Mouse (Mus musculus) WW6 (cell line): ENCODE results near the gene Fbxo40.

Experiments used
- DNase-seq: peaks from one replicate; pipeline ENCODE4 v3.0.0-alpha.2; 2013; ENCODE audit warnings: low read depth, low spot score

Gene Fbxo40

GRCm38 (mm10) chr16:36924312-36924711 is 66.0 kb downstream of the Fbxo40 start:
- no peak for DNase-seq

DNA sequence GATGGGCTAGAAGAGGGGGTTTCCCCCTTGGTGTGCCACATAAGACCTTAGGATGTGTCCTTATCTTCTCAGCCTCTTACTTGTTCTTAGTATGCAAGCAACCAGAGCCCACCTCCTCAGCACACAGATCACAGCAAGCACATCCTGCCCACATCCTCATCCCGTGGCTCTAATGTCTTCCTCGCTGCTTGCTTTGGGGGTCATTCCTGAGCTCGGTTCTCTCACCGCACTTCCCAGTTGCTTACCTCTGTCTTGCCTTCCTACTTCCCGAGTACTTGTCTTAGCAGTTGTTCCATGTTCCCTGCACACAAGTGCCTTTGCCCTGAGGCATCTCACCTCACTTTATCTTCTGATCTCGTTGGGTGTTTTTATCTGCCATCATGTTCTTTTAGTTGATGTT is 68.3 kb downstream of the Fbxo40 start:
- no peak for DNase-seq

DNA sequence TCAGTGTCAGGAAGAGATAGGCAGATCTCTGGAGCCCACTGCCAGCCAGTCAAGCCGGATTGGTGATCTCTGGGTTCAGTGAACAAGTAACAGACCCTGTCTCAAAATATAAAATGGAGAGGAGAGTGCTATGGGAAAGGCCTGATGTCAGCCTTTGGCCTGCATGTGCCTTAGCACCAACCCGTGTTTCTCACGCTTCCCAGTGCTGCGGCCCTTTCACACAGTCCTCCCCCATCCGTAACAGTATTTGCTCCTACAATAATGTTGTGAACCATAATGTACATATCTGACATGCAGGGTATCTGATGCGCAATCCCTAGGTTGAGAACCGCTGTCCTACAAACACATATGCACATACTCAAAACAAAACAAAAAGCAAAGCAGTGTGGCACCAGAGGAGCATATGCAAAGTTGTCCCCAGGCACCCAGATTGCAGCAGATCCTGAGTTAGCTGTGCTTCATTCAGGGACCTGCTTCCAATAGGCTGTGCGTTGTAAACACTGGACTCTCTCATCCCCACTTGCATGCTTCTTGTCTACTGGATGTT is 69.1 kb downstream of the Fbxo40 start:
- no peak for DNase-seq

DNA sequence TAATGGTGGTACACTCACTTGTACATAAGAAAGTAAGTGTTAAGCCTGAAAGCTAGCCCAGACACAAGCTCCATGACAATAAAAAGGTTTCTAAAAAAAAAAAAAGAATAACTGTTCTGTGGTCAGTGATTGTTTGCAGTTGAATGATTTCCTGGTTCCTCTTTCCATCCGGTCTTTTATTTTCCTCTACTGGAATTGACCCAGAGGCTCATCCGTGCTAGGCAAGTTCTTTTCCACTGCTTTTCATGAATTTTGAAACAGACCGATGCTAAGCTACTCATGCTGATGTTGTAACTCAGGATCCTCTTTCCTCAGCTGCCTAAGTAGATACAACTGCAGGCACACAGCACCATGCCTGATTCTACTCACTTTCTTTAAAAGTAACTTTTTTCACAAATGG is 69.9 kb downstream of the Fbxo40 start:
- DNase-seq: no peak

- DNase-seq: no peak
Measured at GRCm38 (mm10) chr16:36918505-36918904, 71.8 kb downstream of the Fbxo40 start.

- no peak for DNase-seq
Measured at GRCm38 (mm10) chr16:36914195-36914594, 76.1 kb downstream of the Fbxo40 start.
